Mouse (Mus musculus) testis, adult 2 months (tissue): ENCODE data around the gene Gzmm.

Experiments
- CTCF ChIP-seq: fragments of 200-500 bp; IDR thresholded peaks from 2 replicates; pipeline ENCODE4 v1.5.1; 2012; ENCODE audit warnings: low read depth, mild to moderate bottlenecking, inconsistent platforms, low read length, moderate library complexity; ENCODE audit not compliant: control insufficient read depth, insufficient read depth, insufficient replicate concordance
- POLR2A ChIP-seq: fragments of 200-500 bp; IDR thresholded peaks from 2 replicates; pipeline ENCODE4 v1.6.1; 2012; ENCODE audit warnings: low read depth, mild to moderate bottlenecking, inconsistent platforms, low read length, moderate library complexity; ENCODE audit not compliant: control insufficient read depth

DNA sequence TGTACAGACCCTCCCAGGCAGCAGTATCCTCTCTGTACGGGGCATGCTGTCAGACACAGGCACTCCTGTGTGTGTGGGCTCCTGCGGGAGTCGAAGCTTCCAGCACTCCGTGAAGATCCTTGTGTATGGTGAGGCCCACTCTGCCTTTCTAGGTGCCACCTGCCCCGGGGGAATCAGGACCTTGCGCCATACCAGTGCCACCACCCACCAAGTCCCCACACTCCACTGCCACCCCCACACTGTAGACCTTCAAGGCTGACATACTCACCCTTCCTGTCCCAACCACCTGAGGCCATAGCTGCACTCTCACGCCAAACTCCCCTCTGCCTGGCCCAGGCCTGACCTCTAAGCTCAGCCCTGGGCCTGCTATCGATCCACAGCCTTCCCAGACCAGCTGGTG is 23.8 kb upstream of the Gzmm start:
- TF ChIP-seq POLR2A (no peak), CTCF (no peak)
